Mouse (Mus musculus) embryo, embryonic 10.5 days (tissue): ENCODE measurements at regions not wholly inside any gene's neighbourhood (a gene's known extent, or its start where the extent isn't known, plus 50 kb on each side); places are given as distances from the start of the nearest gene placed in this dataset.

Source experiments
- DNase-seq: peaks from one replicate; pipeline ENCODE4 v3.0.0-alpha.2; 2015; ENCODE audit warnings: low spot score

DNA sequence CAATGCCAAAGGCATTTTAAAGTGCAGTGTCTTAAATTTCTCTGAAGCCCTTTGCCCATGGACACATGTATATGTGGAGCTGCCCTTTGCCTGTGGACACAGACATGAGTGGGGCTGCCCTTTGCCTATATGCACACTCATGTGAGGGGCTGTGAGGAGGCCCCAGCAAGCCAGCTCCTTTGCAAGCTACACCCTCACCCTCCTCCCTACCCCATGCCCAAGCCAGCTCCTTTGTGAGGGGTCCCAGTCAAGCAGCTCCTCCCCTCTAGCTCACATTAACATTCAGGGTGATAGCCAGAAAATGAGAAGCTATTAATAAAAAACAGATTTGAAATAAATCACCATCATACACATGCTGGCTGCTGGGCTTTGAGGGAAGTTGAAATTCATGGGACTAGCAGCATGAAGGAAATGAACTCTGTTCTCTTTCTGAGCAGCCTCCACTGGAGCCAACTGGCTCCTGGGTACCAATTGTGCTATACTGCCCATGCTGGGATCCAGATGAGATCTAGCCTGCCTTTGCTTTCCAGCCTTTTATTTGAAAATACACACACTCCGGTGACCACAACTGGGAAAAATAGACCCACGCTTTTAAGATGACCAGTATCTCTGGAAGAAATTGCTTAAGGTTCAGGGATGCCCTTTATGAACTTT is 151.4 kb downstream of the Abcc12 start:
- no peak for DNase-seq

DNA sequence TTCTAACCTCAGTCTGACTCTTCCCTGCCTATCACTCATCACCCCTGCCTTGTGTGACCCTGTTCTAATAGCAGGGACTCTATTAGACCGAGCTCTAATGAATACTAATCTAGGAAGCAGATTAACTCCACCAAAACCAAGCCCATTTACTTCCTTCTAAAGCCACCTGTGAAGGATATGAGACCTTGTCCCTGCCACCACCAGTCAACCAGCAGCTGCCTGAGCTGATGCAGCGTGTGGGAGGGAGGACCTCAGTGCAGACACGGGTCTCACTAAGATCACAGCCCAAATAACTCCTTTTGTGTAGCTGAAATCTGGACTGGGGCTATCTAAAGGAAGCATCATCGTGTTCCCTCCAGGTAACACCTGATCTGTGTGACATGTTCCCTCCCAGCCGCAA is 152.4 kb downstream of the Abcc12 start:
- no peak for DNase-seq

DNA sequence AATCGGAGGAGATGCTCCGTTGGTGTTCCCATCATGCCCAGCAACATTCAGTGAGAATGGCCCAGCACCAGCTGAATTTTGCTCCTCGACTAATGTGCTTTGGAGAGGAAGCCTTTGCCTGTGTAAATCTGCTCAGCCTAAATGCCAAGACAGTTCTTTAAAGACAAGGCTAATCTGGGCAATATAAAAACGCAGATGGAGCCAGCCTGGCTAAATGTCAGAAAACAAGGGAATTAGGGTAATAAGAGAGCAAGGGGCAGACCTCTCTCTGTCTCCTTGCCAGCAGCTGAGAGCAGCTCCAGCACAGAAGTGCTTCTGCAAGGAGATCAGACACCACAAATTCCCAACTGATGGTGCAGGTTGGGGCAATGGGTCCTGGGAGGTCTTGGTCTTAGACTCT is 154.4 kb downstream of the Abcc12 start:
- no peak for DNase-seq

DNA sequence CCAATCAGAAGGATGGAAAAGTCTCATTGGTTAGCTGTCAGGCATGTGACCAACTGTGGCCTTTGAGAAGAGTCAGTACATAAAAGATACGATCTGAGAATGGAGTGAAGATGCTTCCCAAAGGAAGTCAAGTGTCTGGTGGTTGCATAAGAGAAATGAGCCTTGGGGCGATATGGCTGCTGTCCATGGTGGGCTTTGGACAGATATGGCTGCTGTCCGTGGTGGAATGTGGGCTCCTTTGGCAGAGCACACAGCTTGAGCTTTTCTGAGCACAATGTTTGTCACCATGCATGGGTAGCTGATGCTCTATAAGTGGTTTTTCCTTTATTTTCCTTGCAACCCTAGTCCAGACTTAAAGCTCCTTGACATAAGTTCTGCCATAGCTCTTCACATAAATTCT is 155.1 kb downstream of the Abcc12 start:
- DNase-seq, result peak; percentile 19

DNA sequence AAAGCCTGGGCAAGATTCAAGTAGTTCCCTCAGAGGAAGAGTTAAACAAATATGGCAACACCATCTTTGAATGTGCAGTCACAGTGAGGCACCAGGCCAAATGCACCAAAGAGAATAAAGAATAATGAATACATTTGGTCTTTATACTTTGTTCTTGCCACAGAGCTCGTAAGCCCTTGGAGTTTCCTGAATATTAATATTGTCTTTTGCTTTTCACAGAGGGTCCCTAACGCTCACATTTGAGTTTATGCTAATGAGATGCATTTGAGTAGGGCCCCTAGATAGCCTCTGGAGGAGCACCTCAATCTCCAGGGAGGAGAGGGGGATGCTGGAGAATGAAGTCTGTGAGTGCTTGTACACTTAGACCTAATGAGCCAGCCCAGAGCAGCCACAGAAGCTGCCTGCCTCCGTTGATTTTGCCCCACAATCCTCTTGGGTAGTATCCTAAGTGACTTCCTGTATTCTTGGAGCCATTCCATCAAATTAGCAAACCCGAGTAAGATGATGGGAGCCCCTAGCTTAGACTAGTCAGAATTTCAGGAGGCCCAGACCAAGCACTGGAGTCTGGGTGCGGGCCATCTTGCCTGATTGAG is 161.3 kb downstream of the Abcc12 start:
- no peak for DNase-seq

DNA sequence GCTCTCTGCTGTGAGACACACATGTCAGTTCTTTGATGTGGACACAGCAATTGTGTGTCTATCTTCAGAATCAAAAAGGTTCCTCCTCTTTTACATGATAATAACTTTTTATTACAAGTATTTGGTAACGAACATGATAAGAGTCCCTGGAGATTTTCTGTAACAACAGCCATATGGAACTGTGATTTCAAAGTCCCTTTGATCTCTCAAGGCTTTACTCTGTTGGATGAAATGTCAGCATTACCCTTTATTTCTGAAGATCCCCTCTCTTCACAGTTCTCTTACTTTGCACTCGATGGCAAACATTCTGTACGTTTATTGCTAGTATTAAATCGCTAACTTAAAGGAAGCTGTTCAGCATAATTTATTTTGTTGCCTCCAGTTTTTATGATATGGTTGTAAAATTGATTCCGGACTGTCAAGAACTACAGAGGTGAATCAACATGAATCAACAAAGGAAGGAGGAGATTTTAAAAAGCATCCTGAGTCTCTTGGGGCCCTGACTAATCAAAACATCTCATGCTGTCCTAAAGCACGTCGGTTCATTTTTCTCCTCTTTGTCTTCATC is 162.0 kb downstream of the Abcc12 start:
- peak; percentile 11 for DNase-seq

DNA sequence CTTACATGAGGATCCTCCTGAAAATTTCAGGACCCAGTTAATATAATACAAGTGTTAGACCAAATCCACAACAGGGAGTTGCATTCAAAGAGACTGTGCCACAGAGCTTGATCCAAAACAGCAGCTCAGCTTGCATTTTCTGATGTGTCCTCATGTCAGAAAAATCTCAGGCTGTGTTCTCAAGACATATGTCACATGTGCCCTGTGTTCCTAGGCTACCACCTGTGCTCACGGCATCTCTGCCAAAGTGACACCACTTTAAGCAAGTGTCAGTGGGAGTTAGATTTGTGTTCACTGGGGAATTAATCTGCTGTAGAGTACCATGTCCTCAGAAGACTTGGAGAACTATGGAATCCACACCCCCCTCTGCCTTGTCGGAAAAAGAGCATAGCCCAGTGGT is 165.3 kb downstream of the Abcc12 start:
- no peak for DNase-seq

DNA sequence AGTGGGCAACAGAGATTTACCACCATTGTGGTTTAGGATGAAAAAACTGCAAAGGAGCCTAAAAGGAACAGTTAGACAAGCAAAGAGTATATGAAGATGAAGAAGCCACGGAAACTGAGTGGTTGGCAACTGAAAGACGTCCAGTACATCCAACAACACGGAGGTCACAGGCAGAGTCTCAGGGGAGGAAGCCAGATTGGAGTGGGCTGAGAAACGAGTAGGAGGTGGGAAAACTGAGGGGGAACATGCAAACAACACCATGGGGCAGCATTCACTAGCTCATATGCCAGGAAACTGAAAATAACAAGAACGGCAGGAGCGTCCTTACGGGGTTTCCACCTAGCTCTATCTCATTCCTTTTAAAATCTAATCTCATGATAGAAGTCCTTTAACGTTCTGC is 169.3 kb downstream of the Abcc12 start:
- DNase-seq, result no peak

DNA sequence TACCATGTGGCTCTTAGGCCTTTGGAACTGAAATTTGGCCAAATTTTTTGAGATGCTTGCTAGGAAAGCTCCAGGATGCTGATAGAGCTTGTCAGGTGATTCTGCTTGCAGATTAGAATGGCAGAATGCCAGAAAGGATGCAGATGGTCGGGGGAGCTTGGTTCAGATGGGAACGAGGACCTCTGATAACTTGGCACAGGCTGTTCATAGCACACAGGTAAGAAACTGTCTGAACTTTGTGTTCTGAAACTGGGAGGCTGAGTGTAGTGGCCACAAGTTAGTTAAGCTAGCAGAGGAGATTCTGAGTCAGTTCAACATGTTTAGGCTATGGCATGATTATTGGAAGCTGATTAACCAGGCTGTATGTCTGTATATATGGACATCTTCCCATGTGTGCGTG is 174.3 kb downstream of the Abcc12 start:
- no peak for DNase-seq

DNA sequence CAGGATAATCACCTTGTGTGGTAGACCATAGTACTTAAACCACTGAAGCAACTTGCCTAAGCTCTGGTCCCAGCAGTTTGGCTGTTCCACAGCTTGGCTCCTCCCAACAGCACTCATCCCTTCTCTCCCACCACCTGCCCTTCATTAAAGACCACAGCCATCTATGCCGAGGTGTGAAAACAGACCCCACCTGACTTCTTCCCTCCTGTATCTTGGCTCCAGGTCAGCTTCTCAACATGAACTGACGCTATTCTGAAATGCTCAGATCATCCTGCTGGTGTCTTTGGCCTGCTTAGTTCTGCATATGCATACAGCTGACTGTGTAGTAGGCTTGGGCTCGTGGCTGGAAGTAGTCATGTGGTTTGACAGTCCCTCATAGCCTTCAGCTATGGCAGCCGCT is 177.1 kb downstream of the Abcc12 start:
- no peak for DNase-seq

DNA sequence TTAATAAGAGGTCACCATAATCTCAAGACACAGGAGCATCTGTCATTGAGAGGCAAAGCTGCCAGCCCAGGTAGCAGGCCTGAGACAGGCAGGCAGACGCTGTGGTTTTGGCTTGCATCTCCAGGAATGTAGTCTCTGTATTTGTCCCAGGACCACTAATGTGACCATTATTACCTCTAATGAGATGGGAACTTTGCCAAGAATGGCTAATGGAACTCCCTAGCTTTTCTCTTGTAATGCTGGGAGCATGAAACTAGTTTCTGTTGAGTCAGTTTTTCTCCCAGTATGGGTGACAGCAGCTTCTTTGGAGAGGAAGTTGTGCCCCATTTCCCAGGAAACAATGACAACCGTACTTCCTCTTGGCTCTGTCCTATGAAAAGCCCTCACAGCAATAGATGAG is 178.5 kb downstream of the Abcc12 start:
- no peak for DNase-seq

DNA sequence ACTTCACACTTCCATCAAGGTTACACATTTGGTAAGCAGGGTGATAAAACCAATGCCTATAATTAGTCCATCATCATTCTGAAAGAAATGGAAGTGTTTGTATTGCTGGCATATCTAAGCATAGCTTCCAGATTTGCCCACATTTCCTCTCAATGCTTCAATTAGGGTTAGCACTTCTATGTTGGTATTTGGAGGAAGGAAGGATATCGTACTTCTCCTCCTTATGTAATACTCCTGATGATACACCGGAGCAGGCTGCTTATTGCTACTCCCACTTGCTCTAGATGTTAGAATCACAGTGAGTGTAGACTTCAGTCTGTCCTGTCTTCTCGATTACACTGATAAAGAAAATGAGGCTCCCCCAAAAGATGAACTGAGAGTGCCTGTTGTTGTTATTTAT is 185.4 kb downstream of the Abcc12 start:
- DNase-seq, result no peak

DNA sequence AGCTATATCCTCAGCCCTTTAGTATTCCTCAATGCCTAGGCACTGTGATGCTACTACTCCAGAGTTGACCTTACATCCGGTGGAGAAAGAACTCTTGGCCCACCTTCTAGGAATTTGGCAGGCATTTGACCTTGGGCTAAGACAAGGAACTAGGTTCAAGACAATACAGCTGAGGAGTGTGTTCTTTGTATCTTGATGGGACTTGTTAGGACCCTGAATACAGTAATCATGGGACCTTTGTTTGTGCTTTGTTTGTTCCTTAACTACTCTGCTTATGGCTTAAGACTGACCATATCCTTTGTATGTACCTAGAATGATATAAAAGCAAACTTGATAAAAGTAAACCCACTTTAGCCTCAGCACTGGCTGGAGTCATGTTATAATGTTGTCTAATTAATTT is 186.7 kb downstream of the Abcc12 start:
- no peak for DNase-seq

DNA sequence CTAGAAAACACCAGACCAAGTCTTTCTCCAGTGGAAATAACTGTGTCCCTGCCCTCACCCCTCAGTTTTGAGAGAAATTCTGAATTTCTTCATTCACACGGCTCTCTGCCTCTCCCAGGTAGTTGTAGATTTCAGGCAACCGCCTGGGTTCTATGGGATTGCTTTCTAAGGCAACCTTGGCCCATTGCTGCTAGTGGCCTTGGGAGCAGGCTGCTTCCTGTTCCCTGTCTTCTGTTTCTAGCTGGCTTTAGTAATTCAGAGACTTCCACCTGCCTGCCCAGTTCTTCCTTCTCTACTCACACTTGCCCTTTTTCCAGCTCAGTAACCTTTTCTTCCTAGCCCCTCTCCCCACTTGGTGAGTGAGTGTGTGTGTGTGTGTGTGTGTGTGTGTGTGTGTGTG is 187.1 kb downstream of the Abcc12 start:
- DNase-seq, result no peak

DNA sequence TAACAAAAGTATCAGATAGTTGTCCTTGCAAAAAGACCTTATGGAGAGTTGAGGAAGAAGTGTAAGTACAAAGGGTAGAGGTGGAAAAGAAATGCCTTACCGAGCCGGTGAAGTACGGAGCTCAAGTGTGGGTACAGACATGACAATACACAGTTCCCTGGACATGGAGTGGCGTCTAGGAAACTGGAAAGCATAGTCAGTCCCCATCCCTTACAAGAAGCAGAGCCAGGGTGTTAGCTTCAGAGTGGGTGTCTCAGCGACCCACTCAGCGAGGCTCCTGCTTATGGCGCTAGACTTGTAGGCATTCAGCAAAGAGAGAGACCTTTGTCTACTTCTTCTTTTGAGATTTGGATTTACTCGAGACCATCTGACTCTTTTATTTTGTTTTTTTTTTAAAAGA is 189.8 kb downstream of the Abcc12 start:
- peak; percentile 3 for DNase-seq

DNA sequence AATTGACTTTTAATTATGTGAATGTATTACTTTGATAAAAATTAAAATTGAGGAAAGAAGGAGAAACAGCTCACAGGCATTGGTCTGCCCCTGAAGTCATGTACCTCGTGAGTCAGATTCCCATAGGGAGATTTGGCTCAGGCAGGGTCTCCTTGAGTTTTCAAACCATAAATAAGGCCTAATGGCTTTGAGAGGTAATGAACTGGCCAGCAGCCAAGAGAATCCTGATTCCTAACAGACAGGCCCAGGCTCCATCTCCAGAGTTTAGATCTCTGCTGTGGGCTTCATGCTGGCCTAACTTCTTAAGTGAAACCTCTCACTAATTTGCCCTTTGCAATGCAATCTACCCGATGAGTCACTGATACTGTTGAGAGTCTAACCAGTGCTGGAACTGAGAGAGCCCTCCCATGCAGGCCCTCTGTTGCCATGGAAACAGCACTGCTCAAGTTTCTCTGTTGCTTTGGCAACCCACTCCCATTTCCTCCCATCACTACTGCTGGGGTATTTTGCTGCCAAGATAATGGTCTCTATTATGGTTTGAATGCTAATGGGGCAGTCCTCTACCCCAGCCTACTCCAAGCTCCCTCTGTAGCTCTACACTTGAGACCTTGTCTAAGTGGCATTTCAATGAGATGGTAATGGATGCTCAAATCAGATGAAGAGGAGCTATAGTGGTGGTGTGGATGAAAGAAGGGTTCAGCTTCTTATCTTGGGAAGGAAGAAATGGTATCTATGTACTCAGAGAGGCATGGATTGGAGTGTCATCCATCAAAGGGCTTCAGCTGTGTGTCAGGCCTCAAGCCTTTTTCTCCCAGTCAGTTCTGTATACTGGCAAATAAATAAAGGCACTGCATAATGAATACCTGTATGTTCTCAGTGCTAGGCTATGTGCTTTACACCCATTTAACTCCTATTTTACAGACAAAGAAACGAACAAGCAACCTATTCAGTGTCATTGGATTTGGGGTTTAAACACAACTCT is 190.5 kb downstream of the Abcc12 start:
- DNase-seq, result peak; percentile 94

DNA sequence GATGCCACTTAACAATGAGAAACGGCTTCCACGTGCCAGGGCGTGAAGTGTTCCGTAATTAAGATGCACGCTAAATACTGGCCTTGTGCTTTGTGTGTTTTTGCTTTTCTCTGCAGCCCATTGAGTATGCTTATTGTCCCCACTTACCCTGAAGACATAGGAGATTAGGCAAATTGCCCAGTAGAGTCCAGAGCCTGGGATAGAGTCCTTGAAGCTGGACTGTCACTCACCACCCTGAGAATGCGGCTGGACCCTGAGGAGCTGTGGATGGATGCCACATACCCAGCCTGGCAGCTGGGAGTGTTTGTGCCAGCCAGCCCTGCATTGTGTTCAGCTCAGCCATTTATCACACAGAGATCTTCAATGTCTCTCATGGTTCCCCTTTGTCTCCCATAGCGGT is 195.2 kb downstream of the Abcc12 start:
- DNase-seq, result no peak

DNA sequence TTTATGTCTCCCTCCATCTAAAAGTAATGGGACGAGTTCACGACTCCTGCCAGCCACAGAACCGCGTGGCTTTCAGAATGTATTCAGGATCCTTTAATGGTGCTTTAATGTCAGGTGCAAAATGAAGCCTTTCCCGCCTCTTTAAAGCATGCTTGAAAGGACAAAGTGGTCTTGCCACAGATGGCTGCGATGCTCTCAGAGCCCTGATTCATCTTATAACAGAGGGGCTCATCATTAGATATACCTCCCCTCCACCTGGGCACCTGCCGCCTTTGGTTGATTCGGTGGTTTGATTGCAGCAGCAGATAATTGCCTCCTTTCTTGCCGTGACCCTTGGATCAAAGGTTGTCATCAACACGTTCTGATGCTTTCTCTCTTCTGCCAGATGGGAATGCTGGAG is 198.5 kb downstream of the Abcc12 start:
- DNase-seq, result no peak

DNA sequence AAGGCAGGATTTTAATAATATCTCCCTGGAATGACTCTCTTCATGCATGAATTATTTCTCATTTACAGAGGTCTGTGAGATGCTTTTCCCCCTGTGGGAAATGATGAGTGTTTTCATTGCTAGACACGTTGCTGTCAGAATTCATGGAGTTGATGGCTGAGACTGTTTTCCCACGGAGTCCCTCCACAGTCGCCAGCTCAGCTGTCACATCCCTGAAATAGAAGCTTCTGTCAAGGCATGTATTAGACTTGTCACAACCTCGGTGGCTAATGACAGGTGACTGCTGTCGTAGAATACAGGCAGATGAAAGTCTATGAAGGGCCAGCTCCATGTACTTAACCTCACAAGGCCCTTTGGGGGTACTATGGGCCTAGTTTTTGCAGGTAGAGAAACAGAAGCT is 212.4 kb downstream of the Abcc12 start:
- DNase-seq, result no peak

DNA sequence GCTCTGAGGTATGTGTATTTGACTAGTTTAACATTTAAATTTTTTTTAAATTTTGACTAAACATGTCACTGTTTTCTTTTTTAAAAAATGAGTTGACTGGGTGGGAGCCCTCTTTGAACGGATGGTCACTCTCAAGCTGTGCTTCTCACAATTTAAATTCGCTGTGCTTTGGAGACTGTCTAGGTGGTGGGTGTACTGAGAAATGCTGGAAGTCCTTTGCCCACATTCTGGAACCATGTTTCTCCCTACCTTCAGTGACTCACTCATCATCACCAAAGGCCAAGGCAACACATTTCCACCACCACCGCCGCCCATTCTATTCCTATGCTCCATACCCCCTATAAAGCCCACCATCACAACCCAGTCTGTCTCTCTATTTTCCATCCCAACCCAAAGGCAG is 213.8 kb downstream of the Abcc12 start:
- DNase-seq, result no peak

DNA sequence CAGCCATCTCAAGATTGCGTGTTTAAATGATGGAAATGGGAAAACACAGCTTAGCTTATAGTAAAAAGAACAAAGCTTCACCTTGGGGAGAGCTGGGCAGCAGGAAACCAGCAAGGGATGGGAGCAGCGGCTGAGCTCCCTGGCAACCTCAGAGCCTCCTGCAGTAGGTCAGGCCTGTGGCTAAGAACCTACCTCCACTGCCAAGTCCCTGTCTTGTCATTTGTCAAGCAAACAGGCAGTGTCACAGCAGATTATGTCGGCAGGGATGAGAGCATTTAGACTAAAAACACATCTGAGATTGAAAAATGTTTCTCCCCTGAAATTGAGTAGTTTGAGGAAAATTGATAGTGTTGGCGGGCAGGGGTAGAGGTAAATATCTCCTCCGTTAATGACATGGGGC is 214.8 kb downstream of the Abcc12 start:
- no peak for DNase-seq

DNA sequence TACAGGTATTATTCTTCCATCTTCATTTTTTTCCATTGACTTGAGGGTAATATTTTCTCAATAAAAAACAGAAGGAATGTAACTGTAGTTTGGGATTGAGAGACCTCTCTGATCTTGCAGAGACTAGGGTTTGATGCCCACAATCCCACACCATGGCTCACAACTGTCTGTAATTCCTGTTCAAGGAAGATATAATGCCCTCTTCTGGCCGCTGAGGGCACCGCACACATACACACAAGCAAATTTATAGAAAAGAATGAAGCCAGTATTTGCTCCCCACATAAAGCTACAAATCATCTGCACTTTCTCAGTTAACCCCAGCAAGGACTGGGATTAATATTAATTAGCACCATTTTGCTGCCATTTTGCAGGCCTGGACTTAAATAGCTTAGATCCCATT is 215.6 kb downstream of the Abcc12 start:
- DNase-seq, result peak; percentile 39

DNA sequence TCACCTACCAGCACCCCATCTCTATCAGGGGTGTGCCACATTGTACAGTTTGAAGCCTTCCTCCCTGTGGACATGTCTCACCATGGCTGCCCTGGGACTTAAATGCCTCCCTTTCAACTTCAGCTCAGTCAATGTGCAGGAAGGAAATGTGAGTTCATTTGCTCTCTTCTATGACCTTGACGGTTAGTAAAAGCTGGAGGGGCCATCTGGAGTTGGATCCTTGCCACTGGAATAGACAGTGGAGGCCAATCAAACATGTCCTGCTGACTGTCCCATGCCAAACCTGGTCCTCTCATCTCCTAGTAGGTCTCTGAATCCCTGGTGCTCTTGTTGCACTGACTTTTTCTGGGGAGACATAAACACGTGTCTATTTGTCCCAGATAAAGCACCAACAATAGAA is 220.2 kb downstream of the Abcc12 start:
- DNase-seq, result no peak
